Mouse (Mus musculus): ENCODE data around the gene Hus1. TPM values are rescaled to one million over a fixed set of nuclear protein-coding genes. Genes with fewer than 3 reads are reported as not detected.

The Hus1 gene
- total and polyA plus RNA-seq, 3 experiments, result 14.3 to 31.0 (median 29.9) TPM

DNA sequence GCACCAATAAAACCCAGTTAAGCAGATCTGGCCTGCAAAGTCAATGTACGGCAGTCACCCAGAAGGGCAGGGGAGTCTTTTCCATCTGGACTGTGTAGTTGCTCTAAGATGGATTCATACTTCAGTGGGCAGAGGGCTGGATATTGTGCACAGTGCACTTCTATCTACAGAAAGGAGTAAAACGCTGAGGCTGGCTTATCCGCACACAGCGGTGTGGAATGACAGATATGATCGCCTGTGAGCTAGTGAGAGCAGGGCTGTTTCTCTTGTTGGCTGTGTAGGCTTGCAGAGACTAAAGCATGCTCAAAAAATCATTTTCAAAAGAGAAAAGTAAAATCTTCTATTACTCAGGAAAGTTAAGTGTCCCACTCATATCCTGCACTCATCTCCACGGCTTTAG is 38.9 kb downstream of the Hus1 start:
- no peak overlapping the region for H3K9ac ChIP-seq (ENCODE audit: insufficient read depth, low read depth)
- no peak overlapping the region for H3K4me3 ChIP-seq (replicated peaks in 1 of 3; ENCODE audit: low read depth in 2 of 3, low read length in 2 of 3, poor library complexity in 1 of 3)
- no peaks in the 10 kb centered on the region for H3K4me1 ChIP-seq (ENCODE audit: control insufficient read depth in 1 of 2, insufficient read depth in 2 of 2)
- in situ Hi-C loops (cut with MboI; ENCODE audit: low pct_ligation_motif_present, low pct_unique_long_range_greater_than_20kb, low sequenced_read_pairs), result no loop called here
- DNase-seq (ENCODE audit: extremely low read depth), result no peak
- peaks cover 85% of the 10 kb centered on the region for H3K27me3 ChIP-seq (replicated peaks)
- dilution Hi-C loops (cut with MboI; ENCODE audit: extremely low pct_ligation_motif_present, extremely low pct_unique_long_range_greater_than_20kb, low sequenced_read_pairs), result no loop called here
- no peaks in the 10 kb centered on the region for H3K9me3 ChIP-seq (replicated peaks; ENCODE audit: low read length)
- H3K79me2 ChIP-seq (replicated peaks; ENCODE audit: control insufficient read depth, extremely low read depth, insufficient read depth, poor library complexity, severe bottlenecking), result no peaks in the 10 kb centered on the region
- no peak overlapping the region for H3K27ac ChIP-seq (ENCODE audit: insufficient read depth, low read depth)
- TF ChIP-seq HCFC1 (IDR thresholded peaks at IDR 0.05; ENCODE audit: low read depth, low read length), result no peak
- no peak for TF ChIP-seq UBTF (IDR thresholded peaks at IDR 0.05; ENCODE audit: low read depth, low read length)
- no peak for TF ChIP-seq ZC3H11A (IDR thresholded peaks at IDR 0.05; ENCODE audit: low read depth, low read length)
- TF ChIP-seq TBP (conservative IDR thresholded peaks at IDR 0.05; ENCODE audit: low read depth, low read length), result no peak
- TF ChIP-seq BHLHE40 (IDR thresholded peaks at IDR 0.05; ENCODE audit: low read depth, low read length), result no peak
- no peak for TF ChIP-seq MEF2A (IDR thresholded peaks at IDR 0.05; ENCODE audit: borderline replicate concordance, low read depth, low read length)
- no peak for TF ChIP-seq MYC (IDR thresholded peaks at IDR 0.05; ENCODE audit: low read depth, low read length)
- no peak for TF ChIP-seq RCOR1 (conservative IDR thresholded peaks at IDR 0.05; ENCODE audit: low read depth, low read length)
- no peak for TF ChIP-seq USF2 (conservative IDR thresholded peaks at IDR 0.05; ENCODE audit: low read depth, low read length)
- TF ChIP-seq CHD2 (IDR thresholded peaks at IDR 0.05; ENCODE audit: low read length), result no peak
- TF ChIP-seq ZNF384 (IDR thresholded peaks at IDR 0.05; ENCODE audit: low read depth, low read length), result no peak
- TF ChIP-seq USF1 (IDR thresholded peaks at IDR 0.05; ENCODE audit: low read depth, low read length), result no peak
- no peak for TF ChIP-seq NRF1 (IDR thresholded peaks at IDR 0.05; ENCODE audit: low read depth, low read length)
- TF ChIP-seq KAT2A (IDR thresholded peaks at IDR 0.05; ENCODE audit: insufficient replicate concordance, low read length), result no peak
- TF ChIP-seq MAX (IDR thresholded peaks at IDR 0.05; ENCODE audit: low read length), result no peak
- H3K36me3 ChIP-seq (replicated peaks in 1 of 2; ENCODE audit: control insufficient read depth in 1 of 2, insufficient read depth in 1 of 2, low read length in 1 of 2), result no peaks in the 10 kb centered on the region
- H3K4me2 ChIP-seq (ENCODE audit: insufficient read depth, low read depth, poor library complexity, severe bottlenecking), result no peak overlapping the region

DNA sequence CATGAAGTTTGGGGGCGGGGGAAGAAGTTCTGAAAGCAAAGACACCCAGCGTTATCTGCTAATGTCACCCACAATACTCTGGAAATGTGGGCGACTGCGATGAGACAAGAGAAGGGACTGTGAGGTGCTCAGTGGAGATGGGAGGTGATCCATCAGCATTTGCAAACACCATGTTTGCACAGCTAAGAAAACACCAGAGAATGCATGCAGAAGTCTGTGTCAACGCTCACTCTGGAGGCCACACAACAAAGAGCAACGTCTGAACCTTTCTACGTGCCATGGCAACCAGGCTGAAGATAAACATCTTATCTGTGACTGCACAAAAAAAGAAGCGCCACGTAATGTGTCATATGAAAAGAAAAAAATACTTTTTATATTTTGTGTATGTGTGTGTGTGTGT is 40.5 kb downstream of the Hus1 start:
- Histone ChIP-seq H3K4me1 (ENCODE audit: control insufficient read depth in 1 of 2, insufficient read depth in 2 of 2) (no peaks in the 10 kb centered on the region), H3K36me3 (replicated peaks in 1 of 2; ENCODE audit: control insufficient read depth in 1 of 2, insufficient read depth in 1 of 2, low read length in 1 of 2) (no peaks in the 10 kb centered on the region), H3K9me3 (replicated peaks; ENCODE audit: low read length) (no peaks in the 10 kb centered on the region), H3K4me2 (ENCODE audit: insufficient read depth, low read depth, poor library complexity, severe bottlenecking) (no peak overlapping the region), H3K27ac (ENCODE audit: insufficient read depth, low read depth) (no peak overlapping the region), H3K4me3 (replicated peaks in 1 of 3; ENCODE audit: low read depth in 2 of 3, low read length in 2 of 3, poor library complexity in 1 of 3) (no peak overlapping the region), H3K79me2 (replicated peaks; ENCODE audit: control insufficient read depth, extremely low read depth, insufficient read depth, poor library complexity, severe bottlenecking) (no peaks in the 10 kb centered on the region), H3K27me3 (replicated peaks) (peaks cover 85% of the 10 kb centered on the region), H3K9ac (ENCODE audit: insufficient read depth, low read depth) (no peak overlapping the region)
- in situ Hi-C loops (cut with MboI; ENCODE audit: low pct_ligation_motif_present, low pct_unique_long_range_greater_than_20kb, low sequenced_read_pairs) (no loop called here), dilution Hi-C loops (cut with MboI; ENCODE audit: extremely low pct_ligation_motif_present, extremely low pct_unique_long_range_greater_than_20kb, low sequenced_read_pairs) (no loop called here)
- DNase-seq (ENCODE audit: extremely low read depth), result no peak
- TF ChIP-seq ZMIZ1 (IDR thresholded peaks at IDR 0.05; ENCODE audit: low read depth, low read length) (no peak), ZC3H11A (IDR thresholded peaks at IDR 0.05; ENCODE audit: low read depth, low read length) (no peak), NELFE (IDR thresholded peaks at IDR 0.05; ENCODE audit: low read depth, low read length) (no peak), UBTF (IDR thresholded peaks at IDR 0.05; ENCODE audit: low read depth, low read length) (no peak), NRF1 (IDR thresholded peaks at IDR 0.05; ENCODE audit: low read depth, low read length) (no peak), MYC (IDR thresholded peaks at IDR 0.05; ENCODE audit: low read depth, low read length) (no peak), KAT2A (IDR thresholded peaks at IDR 0.05; ENCODE audit: insufficient replicate concordance, low read length) (no peak), BHLHE40 (IDR thresholded peaks at IDR 0.05; ENCODE audit: low read depth, low read length) (no peak), ZNF384 (IDR thresholded peaks at IDR 0.05; ENCODE audit: low read depth, low read length) (no peak), SMC3 (IDR thresholded peaks at IDR 0.05; ENCODE audit: low read depth, low read length) (no peak), PAX5 (IDR thresholded peaks at IDR 0.05; ENCODE audit: low read length) (no peak), CTCF (conservative IDR thresholded peaks at IDR 0.05 in 1 of 2, IDR thresholded peaks at IDR 0.05 in 1 of 2; ENCODE audit: low read depth in 2 of 2, low read length in 2 of 2) (no peak), E2F4 (IDR thresholded peaks at IDR 0.05; ENCODE audit: insufficient replicate concordance, low read depth, low read length) (no peak), JUN (IDR thresholded peaks at IDR 0.05; ENCODE audit: insufficient read depth, low read depth, low read length) (no peak), JUND (conservative IDR thresholded peaks at IDR 0.05; ENCODE audit: low read depth, low read length) (no peak), GABPA (IDR thresholded peaks at IDR 0.05; ENCODE audit: insufficient replicate concordance, low read depth, low read length) (no peak), EP300 (IDR thresholded peaks at IDR 0.05; ENCODE audit: low read length) (no peak), RAD21 (IDR thresholded peaks at IDR 0.05; ENCODE audit: low read depth, low read length) (no peak), ZKSCAN1 (IDR thresholded peaks at IDR 0.05; ENCODE audit: borderline replicate concordance, low read depth, low read length) (no peak), MAFK (IDR thresholded peaks at IDR 0.05; ENCODE audit: insufficient replicate concordance, low read length) (no peak)
